Comparison of ENCODE assay signal across 9 mouse cellular contexts in the genomic region with DNA sequence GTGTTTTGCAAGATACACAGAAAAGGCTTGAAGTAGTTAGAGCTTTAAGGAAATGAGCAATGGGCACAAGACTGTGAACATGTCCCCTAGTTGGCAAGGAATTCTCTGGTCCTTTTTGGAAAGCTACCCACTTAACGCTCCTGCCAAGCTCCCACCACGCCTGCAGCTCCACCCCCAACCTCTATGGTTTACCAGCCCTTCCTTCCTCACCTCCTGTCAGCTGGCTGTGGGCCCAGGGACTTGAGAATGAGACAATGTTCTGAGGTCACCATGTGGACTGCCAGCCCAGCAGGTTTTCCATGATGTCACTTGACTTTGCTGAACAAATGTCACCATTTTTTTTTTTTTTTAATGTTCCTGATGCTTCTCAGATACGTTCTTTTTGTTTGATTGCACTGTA. TPM values are rescaled to one million over a fixed set of nuclear protein-coding genes. Genes with fewer than 3 reads are reported as not detected.
DNase-seq lines count a peak whose midpoint lies in the region; ATAC-seq lines count a peak whose summit lies in the region.
"Had no signal": no experiment of that assay in that cellular context is flagged by ENCODE, and none has a peak within 500 bp of the region (broad histone marks: within the 10 kb centered on the region; RNA-seq: fewer than 3 reads in every experiment).

No protein-coding gene starts in this region.

- H3K4me2 ChIP-seq in forebrain, embryonic 16.5 days (ENCODE audit: low read length): no peak overlapping the region
- H3K4me2 ChIP-seq in lung, embryonic 15.5 days: no peak overlapping the region
- H3K4me2 ChIP-seq: neural tube, embryonic 13.5 days had no signal

- H3K27me3 ChIP-seq in forebrain, embryonic 16.5 days (replicated peaks; ENCODE audit: control insufficient read depth, insufficient read depth, low read length): no peaks in the 10 kb centered on the region
- H3K27me3 ChIP-seq in lung, embryonic 15.5 days: no peaks in the 10 kb centered on the region
- H3K27me3 ChIP-seq: neural tube, embryonic 13.5 days had no signal

- H3K4me1 ChIP-seq in forebrain, embryonic 16.5 days (replicated peaks; ENCODE audit: control insufficient read depth, insufficient read depth, low read length): peaks cover 8% of the 10 kb centered on the region; the same call in 1 of the 2 replicates
- H3K4me1 ChIP-seq in lung, embryonic 15.5 days: peaks cover 24% of the 10 kb centered on the region

- 21% methylated on average over 3 of the region's 3 CpGs for WGBS in forebrain, embryonic 16.5 days
- WGBS in lung, embryonic 15.5 days: 18% methylated on average over 3 of the region's 3 CpGs

- H3K9ac ChIP-seq in forebrain, embryonic 16.5 days (replicated peaks; ENCODE audit: low read depth, low read length): no peak overlapping the region
- no peak overlapping the region for H3K9ac ChIP-seq in lung, embryonic 15.5 days
- H3K9ac ChIP-seq: neural tube, embryonic 13.5 days had no signal

- H3K36me3 ChIP-seq in forebrain, embryonic 16.5 days (ENCODE audit: control insufficient read depth, insufficient read depth): no peaks in the 10 kb centered on the region
- H3K36me3 ChIP-seq in lung, embryonic 15.5 days: no peaks in the 10 kb centered on the region
- H3K36me3 ChIP-seq: neural tube, embryonic 13.5 days had no signal

- DNase-seq in layer of hippocampus, adult 11-12 months (ENCODE audit: low spot score): peak; percentile 37
- DNase-seq in layer of hippocampus, adult 8-10 months (ENCODE audit: low spot score in 2 of 2): no peak
- DNase-seq in adrenal gland, adult 18-20 months (ENCODE audit: low spot score in 2 of 2): peak; percentile 59 to 67
- DNase-seq in induced T-regulatory cell, adult 2 months (ENCODE audit: low read depth): peak; percentile 31
- no peak for DNase-seq in spleen, postnatal 14 days (ENCODE audit: low spot score in 2 of 2)
- no peak for DNase-seq in T-cell, adult 2 months (ENCODE audit: low spot score)

- H3K9me3 ChIP-seq in forebrain, embryonic 16.5 days (ENCODE audit: control insufficient read depth, low read length): no peaks in the 10 kb centered on the region
- H3K9me3 ChIP-seq in lung, embryonic 15.5 days: no peaks in the 10 kb centered on the region
- H3K9me3 ChIP-seq: neural tube, embryonic 13.5 days had no signal

- no peak overlapping the region for H3K4me3 ChIP-seq in forebrain, embryonic 16.5 days (replicated peaks; ENCODE audit: low read length)
- H3K4me3 ChIP-seq in lung, embryonic 15.5 days: no peak overlapping the region
- H3K4me3 ChIP-seq: neural tube, embryonic 13.5 days had no signal

- ATAC-seq in forebrain, embryonic 16.5 days: no peak
- ATAC-seq in lung, embryonic 15.5 days (ENCODE audit: borderline replicate concordance, extremely low read depth, low FRiP score, low TSS enrichment): peak; percentile 84

- H3K27ac ChIP-seq in forebrain, embryonic 16.5 days (ENCODE audit: low read length): peak overlapping the region; percentile 28; the same call in 1 of the 2 replicates
- H3K27ac ChIP-seq in lung, embryonic 15.5 days: peak overlapping the region; percentile 75
- H3K27ac ChIP-seq: neural tube, embryonic 13.5 days had no signal

RNA-seq across cellular contexts. Expression of gene Ubtf, which starts 19.0 kb away (rescaled TPM):
- 100 to 1,000 TPM; 106 to 122 (median 120) TPM for total RNA-seq in layer of hippocampus, adult 8-10 months (2022)
- total RNA-seq in adrenal gland, adult 18-20 months (2021): 100 to 1,000 TPM in 1 of 2 experiments, 10 to 100 TPM in 1; 93.7 to 117 TPM
- 99.1 and 116 TPM in 2 replicates for polyA plus RNA-seq in forebrain, embryonic 16.5 days (2015; fragmentation: Nextera tagmentation; extraction: Ambion mirVana)
- 83.5 and 86.1 TPM in 2 replicates for polyA plus RNA-seq in lung, embryonic 15.5 days (2015; fragmentation: Nextera tagmentation; extraction: Ambion mirVana)

RNA-seq across cellular contexts. Expression of gene Slc4a1, which starts 27.4 kb away (rescaled TPM):
- under 1 TPM in 2 of 4 experiments, not detected in 2; 0.10 to 0.11 TPM for total RNA-seq in layer of hippocampus, adult 8-10 months (2022)
- total RNA-seq in adrenal gland, adult 18-20 months (2021): under 1 TPM; 0.23 to 0.80 TPM
- polyA plus RNA-seq in forebrain, embryonic 16.5 days (2015; fragmentation: Nextera tagmentation; extraction: Ambion mirVana): 2.0 and 2.9 TPM in 2 replicates
- polyA plus RNA-seq in lung, embryonic 15.5 days (2015; fragmentation: Nextera tagmentation; extraction: Ambion mirVana): 10.1 and 14.0 TPM in 2 replicates

RNA-seq across cellular contexts. Expression of gene Atxn7l3, which starts 42.1 kb away (rescaled TPM):
- total RNA-seq in layer of hippocampus, adult 8-10 months (2022): 100 to 1,000 TPM; 153 to 169 (median 157) TPM
- 10 to 100 TPM; 44.3 to 53.4 TPM for total RNA-seq in adrenal gland, adult 18-20 months (2021)
- 28.5 and 29.5 TPM in 2 replicates for polyA plus RNA-seq in forebrain, embryonic 16.5 days (2015; fragmentation: Nextera tagmentation; extraction: Ambion mirVana)
- polyA plus RNA-seq in lung, embryonic 15.5 days (2015; fragmentation: Nextera tagmentation; extraction: Ambion mirVana): 13.3 and 13.6 TPM in 2 replicates

RNA-seq across cellular contexts. Expression of gene Tmub2, which starts 53.8 kb away (rescaled TPM):
- 10 to 100 TPM; 61.4 to 72.0 (median 67.7) TPM for total RNA-seq in layer of hippocampus, adult 8-10 months (2022)
- 10 to 100 TPM; 43.3 to 55.3 TPM for total RNA-seq in adrenal gland, adult 18-20 months (2021)
- polyA plus RNA-seq in forebrain, embryonic 16.5 days (2015; fragmentation: Nextera tagmentation; extraction: Ambion mirVana): 75.8 and 78.7 TPM in 2 replicates
- polyA plus RNA-seq in lung, embryonic 15.5 days (2015; fragmentation: Nextera tagmentation; extraction: Ambion mirVana): 48.7 and 51.4 TPM in 2 replicates

RNA-seq across cellular contexts. Expression of gene Rundc3a, which starts 54.6 kb away (rescaled TPM):
- 100 to 1,000 TPM; 420 to 453 (median 428) TPM for total RNA-seq in layer of hippocampus, adult 8-10 months (2022)
- 10 to 100 TPM; 40.0 to 45.9 TPM for total RNA-seq in adrenal gland, adult 18-20 months (2021)
- polyA plus RNA-seq in forebrain, embryonic 16.5 days (2015; fragmentation: Nextera tagmentation; extraction: Ambion mirVana): 129 and 156 TPM in 2 replicates
- 1.6 and 2.0 TPM in 2 replicates for polyA plus RNA-seq in lung, embryonic 15.5 days (2015; fragmentation: Nextera tagmentation; extraction: Ambion mirVana)

Comparison
In these comparisons a context has a peak if more than half of its experiments do, and no peak if none do; other contexts are left out.
1. DNase-seq: peak in layer of hippocampus, adult 11-12 months (single experiment), adrenal gland, adult 18-20 months (2 of 2) and induced T-regulatory cell, adult 2 months (single experiment); none in layer of hippocampus, adult 8-10 months (0 of 2), spleen, postnatal 14 days (0 of 2) and T-cell, adult 2 months (single experiment).